Mouse (Mus musculus) 416B (cell line): ENCODE results near the gene Rgl1.
"Not testable (repeated sequence)": the region's sequence is repeated elsewhere in the genome, so short reads cannot be mapped to it uniquely, and the experiment has no call there.

ENCODE experiments used
- DNase-seq: peaks from one replicate; pipeline ENCODE4 v3.0.0; 2011; ENCODE audit warnings: low read depth

The Rgl1 gene

GRCm38 (mm10) chr1:152785446-152785845 is 19.3 kb upstream of the Rgl1 start:
- not testable (repeated sequence) for DNase-seq

DNA sequence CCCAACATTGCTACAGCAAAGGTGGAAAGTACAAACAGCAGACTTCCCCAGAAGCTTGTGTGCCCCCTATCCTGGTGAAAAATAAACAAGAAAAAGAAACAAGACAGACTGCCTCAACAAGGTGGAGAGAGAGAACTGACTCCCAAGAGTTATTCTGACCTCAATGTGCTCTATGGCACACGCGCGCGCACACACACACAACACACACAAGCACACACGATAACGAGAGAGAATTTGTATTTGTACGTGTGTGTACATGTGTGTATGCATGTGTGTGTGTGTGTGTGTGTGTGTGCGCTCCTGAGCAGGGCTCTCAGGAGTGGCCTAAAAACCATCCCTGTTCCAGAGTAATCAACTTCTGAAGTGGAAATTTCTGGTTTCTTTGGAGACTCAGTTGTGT is 18.5 kb upstream of the Rgl1 start:
- no peak for DNase-seq

DNA sequence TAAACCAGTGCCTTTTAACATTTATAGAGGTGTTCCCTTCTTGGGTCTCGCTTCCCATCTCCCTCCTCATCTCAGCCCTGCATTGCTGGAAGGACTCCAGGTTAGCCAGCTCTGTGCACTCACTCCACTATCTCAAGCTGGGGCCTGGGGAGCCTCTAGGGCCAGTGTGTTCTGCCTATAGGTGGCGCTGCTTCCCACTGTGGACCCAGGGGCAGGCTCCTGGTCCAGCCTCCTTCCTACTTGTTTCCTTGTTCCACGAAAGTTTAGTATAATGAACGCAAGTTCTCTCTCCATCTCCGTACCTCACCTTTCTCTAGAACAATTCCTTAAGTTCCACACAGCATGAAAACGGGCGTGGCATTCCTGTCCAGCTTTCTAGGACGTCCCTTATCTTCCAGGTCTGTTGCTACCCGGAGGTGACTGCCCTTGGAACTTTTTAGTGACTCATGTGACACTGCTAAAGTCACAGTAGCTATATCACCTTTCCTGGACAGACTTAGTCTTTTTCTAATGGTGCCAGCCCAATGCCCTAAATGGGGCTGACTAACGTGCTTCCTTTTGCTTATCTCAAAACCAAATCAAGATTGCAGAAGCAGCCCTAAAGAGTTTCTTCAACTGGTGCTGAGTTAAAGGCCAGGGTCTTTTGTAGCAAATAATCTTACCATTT is 13.1 kb upstream of the Rgl1 start:
- peak; percentile 77 for DNase-seq

- DNase-seq, result peak; percentile 57
Measured at GRCm38 (mm10) chr1:152774601-152775000, 8.4 kb upstream of the Rgl1 start.

- DNase-seq, result no peak
Measured at GRCm38 (mm10) chr1:152771016-152771415, 4.9 kb upstream of the Rgl1 start.

DNA sequence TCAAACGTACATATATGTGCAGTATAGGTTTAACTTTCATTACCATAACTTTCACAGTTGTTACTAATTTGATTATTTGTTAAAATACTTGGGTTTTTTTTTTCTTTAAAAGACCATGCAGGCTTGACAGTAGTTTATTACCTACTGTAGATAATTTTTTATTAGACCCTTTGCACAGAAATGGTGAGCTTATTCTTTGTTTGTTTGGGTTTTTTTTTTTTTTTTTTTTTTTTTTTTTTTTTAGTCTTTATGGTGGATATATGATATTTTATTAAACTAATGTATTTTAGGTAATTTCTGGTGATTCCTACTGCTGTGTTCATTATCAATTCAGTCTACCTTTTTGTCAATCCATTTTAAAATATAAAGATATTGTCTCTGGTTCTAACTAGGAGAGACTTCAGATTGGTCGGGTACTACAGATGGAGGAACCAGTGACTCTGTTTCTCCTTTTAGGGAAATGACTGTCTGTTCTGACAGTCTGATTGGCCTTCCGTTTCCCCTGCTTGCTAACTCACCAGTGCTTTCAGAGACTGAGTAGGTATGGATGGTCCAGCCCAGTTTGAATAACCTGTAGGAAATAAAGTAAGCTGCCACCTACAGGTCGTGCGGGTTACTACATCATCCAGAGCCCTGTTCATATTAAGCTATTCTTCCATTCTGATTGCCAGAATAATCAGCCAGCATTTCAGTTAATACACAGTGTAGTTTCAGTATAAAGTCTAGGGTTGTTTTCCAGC is 1.8 kb upstream of the Rgl1 start:
- peak; percentile 95 for DNase-seq

- peak; percentile 60 for DNase-seq
Measured at GRCm38 (mm10) chr1:152766804-152767748, 925 bp upstream of the Rgl1 start.

DNA sequence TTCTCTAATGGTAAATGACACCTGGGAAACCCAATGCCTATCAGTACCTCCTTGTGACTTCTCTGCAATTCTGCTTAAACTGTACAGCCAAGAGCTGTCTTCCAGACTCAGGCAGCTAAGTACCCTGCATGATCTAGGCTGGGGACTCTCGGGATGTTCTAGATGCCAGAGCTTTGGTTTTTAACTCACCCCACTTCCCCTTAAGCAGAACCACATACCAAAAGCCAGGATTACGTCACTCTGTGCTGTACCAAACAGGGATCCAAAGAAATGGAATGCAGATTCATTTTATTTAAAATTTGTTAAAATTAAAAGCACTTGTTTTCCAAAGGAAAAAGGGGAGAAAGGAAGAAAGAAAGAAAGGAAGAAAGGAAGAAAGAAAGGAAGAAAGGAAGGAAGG is 4.4 kb downstream of the Rgl1 start:
- DNase-seq, result peak; percentile 44

DNA sequence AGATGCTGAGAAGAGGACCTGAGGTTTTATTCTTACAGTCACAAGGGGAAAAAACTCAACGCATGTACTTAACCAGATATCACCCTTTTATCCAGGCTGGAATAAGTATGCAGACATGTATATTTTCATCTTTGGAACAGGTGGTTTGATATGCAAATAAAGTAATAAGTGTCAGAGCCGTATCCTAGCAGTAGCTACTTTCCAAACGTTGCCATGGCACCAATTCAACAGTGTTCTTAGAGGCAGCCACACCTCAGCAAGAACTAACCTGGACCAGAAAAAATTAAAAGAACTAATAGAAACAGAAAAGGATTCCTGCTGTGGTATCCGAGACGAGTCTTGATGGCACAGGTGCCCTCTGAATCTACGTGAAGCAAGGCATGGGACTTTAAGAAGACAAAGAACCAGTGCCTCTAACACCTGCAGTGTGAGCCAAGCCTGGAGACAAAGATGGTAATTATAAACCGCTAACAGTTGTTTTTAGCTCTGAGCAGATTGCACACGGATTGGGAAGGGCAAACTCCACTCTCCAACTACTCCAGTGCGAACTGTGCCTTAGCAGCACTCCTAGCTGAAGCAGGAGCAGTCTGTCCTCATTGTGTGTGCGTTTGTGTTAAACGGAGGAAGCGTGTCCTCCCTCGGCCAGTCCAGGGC is 15.7 kb downstream of the Rgl1 start, which contains the start of gene Apobec4:
Gene Apobec4, plus strand, starts transcription at position 240 of the 654 bp plus-strand sequence.
- DNase-seq, result no peak

- no peak for DNase-seq
Measured at GRCm38 (mm10) chr1:152749276-152749675, 16.9 kb downstream of the Rgl1 start.

- DNase-seq, result peak; percentile 61
Measured at GRCm38 (mm10) chr1:152746426-152746825, 19.7 kb downstream of the Rgl1 start.

- DNase-seq, result no peak
Measured at GRCm38 (mm10) chr1:152743095-152743826, 22.9 kb downstream of the Rgl1 start.

DNA sequence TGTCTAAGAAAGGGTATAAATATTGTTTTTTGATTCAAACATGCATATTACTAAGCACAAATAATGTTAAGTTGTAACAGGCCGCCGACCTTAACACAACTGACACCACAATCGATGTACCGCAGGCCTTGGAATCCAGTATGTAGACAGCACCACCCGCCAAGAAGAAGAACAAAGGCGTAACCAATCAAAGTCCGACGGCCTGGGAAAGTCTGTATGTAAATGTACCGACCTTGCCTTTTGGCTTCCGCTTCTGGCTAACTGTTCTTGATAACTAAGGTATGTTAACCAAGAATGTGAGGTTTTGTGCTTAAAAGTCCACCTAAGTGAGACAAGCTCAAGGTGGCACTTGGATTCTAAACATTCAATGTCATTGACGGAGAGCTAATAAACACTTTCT is 26.8 kb downstream of the Rgl1 start:
- DNase-seq, result no peak

GRCm38 (mm10) chr1:152738793-152739192 is 27.4 kb downstream of the Rgl1 start:
- DNase-seq, result no peak

DNA sequence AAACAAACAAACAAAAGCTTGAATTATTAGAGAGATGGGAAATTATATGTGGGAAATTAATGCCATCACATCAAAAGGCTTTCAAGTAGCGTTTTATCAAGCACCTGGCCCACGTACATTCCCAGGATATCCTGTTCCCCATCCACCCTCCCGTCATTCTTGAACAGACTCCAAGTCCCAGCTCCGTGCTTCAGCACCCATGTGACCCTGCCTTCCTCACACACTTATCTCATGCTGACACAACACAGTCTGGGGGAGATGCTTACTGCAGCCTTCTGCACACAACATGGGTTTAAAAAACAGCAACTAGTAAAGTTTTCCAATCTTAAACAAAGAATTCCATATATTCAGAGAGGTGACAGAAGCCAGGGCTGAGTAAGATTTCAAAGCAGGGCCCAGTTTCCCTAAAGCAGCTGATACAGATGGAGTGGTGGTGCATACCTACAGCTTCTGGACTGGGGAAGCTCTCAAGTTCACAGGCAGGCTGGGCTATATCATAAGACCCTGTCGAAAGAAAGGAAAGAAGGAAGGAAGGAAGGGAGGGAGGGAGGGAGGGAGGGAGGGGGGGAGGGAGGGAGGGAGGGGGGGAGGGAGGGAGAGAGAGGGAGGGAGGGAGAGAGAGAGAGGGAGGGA is 38.4 kb downstream of the Rgl1 start:
- DNase-seq, result no peak

DNA sequence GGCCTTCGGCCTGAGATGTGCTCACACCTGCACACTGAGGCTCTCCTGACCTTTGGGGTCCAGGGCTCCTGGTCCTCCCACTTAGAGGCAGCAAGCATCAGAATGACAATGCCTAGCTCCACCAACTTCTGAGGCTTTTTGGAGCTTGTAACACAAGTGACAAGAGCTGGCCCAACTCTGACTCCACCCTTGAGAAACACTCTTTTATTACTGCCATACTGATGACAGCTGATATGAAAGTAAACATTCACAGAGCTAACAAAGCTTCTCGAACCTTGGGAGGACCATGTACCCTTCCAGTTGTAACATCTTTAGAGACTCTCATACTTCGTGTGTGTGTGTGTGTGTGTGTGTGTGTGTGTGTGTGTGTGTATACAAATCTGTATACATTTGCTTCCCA is 40.1 kb downstream of the Rgl1 start:
- DNase-seq, result no peak

- peak; percentile 64 for DNase-seq
Measured at GRCm38 (mm10) chr1:152724286-152724685, 41.9 kb downstream of the Rgl1 start.

DNA sequence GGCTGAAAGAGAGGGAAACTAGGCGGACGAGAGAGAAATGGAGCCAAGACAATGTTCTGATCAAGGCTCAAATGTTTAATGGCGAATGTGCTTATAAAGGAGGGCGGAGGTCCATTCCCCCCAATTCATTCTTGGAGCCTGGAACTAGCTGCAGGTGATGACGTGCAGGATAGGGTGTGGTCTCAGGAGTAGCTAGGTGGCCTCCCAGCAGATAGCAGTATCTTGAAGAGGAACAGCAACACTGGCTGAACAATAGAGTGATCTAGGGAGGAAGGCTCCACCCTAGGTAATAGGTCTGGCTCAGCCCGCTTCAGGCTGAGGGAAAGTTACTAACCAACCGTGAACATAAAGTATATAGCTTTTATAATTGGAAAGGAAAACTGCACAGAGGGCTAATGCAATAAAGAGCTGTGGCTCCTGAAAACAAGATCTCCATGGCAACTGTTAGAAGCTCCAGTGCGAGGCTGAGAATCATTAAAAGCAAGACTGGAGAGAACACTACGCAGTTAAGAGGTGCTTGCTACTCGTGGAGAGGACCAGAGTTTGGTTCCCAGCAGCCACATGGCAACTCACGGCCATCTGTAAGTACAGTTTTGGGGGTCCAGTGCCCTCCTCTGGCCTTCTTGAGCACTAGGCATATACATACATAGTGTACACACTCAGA is 44.5 kb downstream of the Rgl1 start:
- no peak for DNase-seq

DNA sequence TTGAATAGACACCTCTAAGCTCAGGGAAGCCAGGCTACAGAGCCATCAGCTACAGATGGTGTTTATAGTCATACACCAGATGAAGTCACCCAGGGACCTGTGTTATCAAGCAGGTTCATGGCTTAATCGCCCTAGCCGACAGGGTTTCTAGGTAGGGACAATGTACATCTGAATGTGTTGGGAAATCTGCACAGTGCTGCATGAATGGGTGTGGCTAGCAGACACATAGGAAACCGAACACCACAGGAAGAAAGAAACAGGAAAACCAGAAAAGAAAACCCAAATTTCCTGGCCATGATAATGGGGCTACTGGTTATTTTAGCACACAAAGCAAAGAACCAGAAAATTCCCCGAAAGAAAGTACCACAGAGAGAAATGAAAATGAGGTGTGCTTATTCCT is 45.2 kb downstream of the Rgl1 start:
- peak; percentile 65 for DNase-seq

GRCm38 (mm10) chr1:152718200-152718599 is 48.0 kb downstream of the Rgl1 start:
- DNase-seq, result no peak
